In genomic region chr2:72117138-72118011, GRCm38 (mm10) we compare ENCODE assay signal across 7 mouse cellular contexts.
DNase-seq lines count a peak whose midpoint lies in the region; ATAC-seq lines count a peak whose summit lies in the region.

No protein-coding gene starts in this region.

- no peaks in the 10 kb centered on the region for H3K27me3 ChIP-seq in neural tube, embryonic 13.5 days
- no peaks in the 10 kb centered on the region for H3K27me3 ChIP-seq in neural tube, embryonic 15.5 days (replicated peaks)

- no peak overlapping the region for H3K4me2 ChIP-seq in neural tube, embryonic 13.5 days
- no peak overlapping the region for H3K4me2 ChIP-seq in neural tube, embryonic 15.5 days

- no peaks in the 10 kb centered on the region for H3K36me3 ChIP-seq in neural tube, embryonic 13.5 days
- H3K36me3 ChIP-seq in neural tube, embryonic 15.5 days, result no peaks in the 10 kb centered on the region

- WGBS in neural tube, embryonic 13.5 days, result 63% methylated on average over 15 of the region's 15 CpGs
- WGBS in neural tube, embryonic 15.5 days, result 57% methylated on average over 15 of the region's 15 CpGs

- H3K4me3 ChIP-seq in neural tube, embryonic 13.5 days, result no peak overlapping the region
- no peak overlapping the region for H3K4me3 ChIP-seq in neural tube, embryonic 15.5 days (replicated peaks)

- no peak overlapping the region for H3K9ac ChIP-seq in neural tube, embryonic 13.5 days
- H3K9ac ChIP-seq in neural tube, embryonic 15.5 days (replicated peaks), result no peak overlapping the region

- no peaks in the 10 kb centered on the region for H3K9me3 ChIP-seq in neural tube, embryonic 13.5 days
- no peaks in the 10 kb centered on the region for H3K9me3 ChIP-seq in neural tube, embryonic 15.5 days (replicated peaks)

- H3K27ac ChIP-seq in neural tube, embryonic 13.5 days (replicated peaks), result peak overlapping the region; percentile 64
- no peak overlapping the region for H3K27ac ChIP-seq in neural tube, embryonic 15.5 days (replicated peaks)

- peaks cover 67% of the 10 kb centered on the region for H3K4me1 ChIP-seq in neural tube, embryonic 13.5 days (replicated peaks)
- peaks cover 18% of the 10 kb centered on the region for H3K4me1 ChIP-seq in neural tube, embryonic 15.5 days

- peak; percentile 53 for DNase-seq in embryo, embryonic 9.5 days (ENCODE audit: extremely low spot score)
- DNase-seq in kidney, adult 18-20 months, result peak; percentile 71
- DNase-seq in spleen, adult 18-20 months, result peak; percentile 57 to 58
- DNase-seq in cerebellum, postnatal 36 days, result no peak
- DNase-seq in layer of hippocampus, adult 11-12 months (ENCODE audit: low spot score), result no peak

- peak; percentile 45; the same call in 1 of the 2 replicates for ATAC-seq in neural tube, embryonic 13.5 days (ENCODE audit: low read depth)
- no peak for ATAC-seq in neural tube, embryonic 15.5 days (ENCODE audit: low FRiP score)

Comparison
In these comparisons a context has a peak if more than half of its experiments do, and no peak if none do; other contexts are left out.
1. DNase-seq: peak in embryo, embryonic 9.5 days (single experiment), kidney, adult 18-20 months (single experiment) and spleen, adult 18-20 months (2 of 2); none in cerebellum, postnatal 36 days (0 of 2) and layer of hippocampus, adult 11-12 months (single experiment).